Mouse (Mus musculus): ENCODE measurements around the gene Fbxw11. TPM values are rescaled to one million over a fixed set of nuclear protein-coding genes. Genes with fewer than 3 reads are reported as not detected.

The Fbxw11 gene
- polyA plus RNA-seq, 1 experiment = 29.8 TPM

- WGBS = 81% methylated on average over 5 of the region's 5 CpGs
- H3K27ac ChIP-seq (ENCODE audit: insufficient read depth, low read depth, low read length) = no peak overlapping the region
- peaks cover 14% of the 10 kb centered on the region for H3K4me1 ChIP-seq (ENCODE audit: control insufficient read depth, insufficient read depth, insufficient read length, low read length)
- TF ChIP-seq CTCF (IDR thresholded peaks at IDR 0.05; ENCODE audit: extremely low read depth, insufficient read length, insufficient replicate concordance, low read depth, low read length) (no peak), POLR2A (IDR thresholded peaks at IDR 0.05; ENCODE audit: low read depth, low read length) (no peak)
- H3K27me3 ChIP-seq (ENCODE audit: control insufficient read depth, insufficient read depth, low read length) = no peaks in the 10 kb centered on the region
- peaks cover 8% of the 10 kb centered on the region; the same call in 1 of the 2 replicates for H3K36me3 ChIP-seq (ENCODE audit: control insufficient read depth, insufficient read depth, low read length)
- no peak overlapping the region for H3K4me3 ChIP-seq (ENCODE audit: low read depth, low read length)
Observed at GRCm38 (mm10) chr11:32623236-32623635, 19.3 kb upstream of the Fbxw11 start.

GRCm38 (mm10) chr11:32623912-32624311, 18.6 kb upstream of the Fbxw11 start:
- Histone ChIP-seq H3K27ac (ENCODE audit: insufficient read depth, low read depth, low read length) (no peak overlapping the region), H3K36me3 (ENCODE audit: control insufficient read depth, insufficient read depth, low read length) (peaks cover 4% of the 10 kb centered on the region; the same call in 1 of the 2 replicates), H3K27me3 (ENCODE audit: control insufficient read depth, insufficient read depth, low read length) (no peaks in the 10 kb centered on the region), H3K4me1 (ENCODE audit: control insufficient read depth, insufficient read depth, insufficient read length, low read length) (peaks cover 10% of the 10 kb centered on the region), H3K4me3 (ENCODE audit: low read depth, low read length) (no peak overlapping the region)
- TF ChIP-seq CTCF (IDR thresholded peaks at IDR 0.05; ENCODE audit: extremely low read depth, insufficient read length, insufficient replicate concordance, low read depth, low read length) (no peak), POLR2A (IDR thresholded peaks at IDR 0.05; ENCODE audit: low read depth, low read length) (no peak)
- WGBS = 98% methylated on average over 6 of the region's 6 CpGs

GRCm38 (mm10) chr11:32625677-32626076, 16.8 kb upstream of the Fbxw11 start:
- Histone ChIP-seq H3K36me3 (ENCODE audit: control insufficient read depth, insufficient read depth, low read length) (peaks cover 4% of the 10 kb centered on the region; the same call in 1 of the 2 replicates), H3K4me1 (ENCODE audit: control insufficient read depth, insufficient read depth, insufficient read length, low read length) (peaks cover 5% of the 10 kb centered on the region; the same call in 1 of the 2 replicates), H3K27me3 (ENCODE audit: control insufficient read depth, insufficient read depth, low read length) (no peaks in the 10 kb centered on the region), H3K4me3 (ENCODE audit: low read depth, low read length) (no peak overlapping the region), H3K27ac (ENCODE audit: insufficient read depth, low read depth, low read length) (no peak overlapping the region)
- TF ChIP-seq CTCF (IDR thresholded peaks at IDR 0.05; ENCODE audit: extremely low read depth, insufficient read length, insufficient replicate concordance, low read depth, low read length) = peak; percentile 77; the same call in 1 of the 2 replicates
- TF ChIP-seq POLR2A (IDR thresholded peaks at IDR 0.05; ENCODE audit: low read depth, low read length) = no peak
- 32% methylated on average over 1 of the region's 1 CpGs for WGBS

- no peak overlapping the region for H3K27ac ChIP-seq (ENCODE audit: insufficient read depth, low read depth, low read length)
- 77% methylated on average over 6 of the region's 6 CpGs for WGBS
- no peak overlapping the region for H3K4me3 ChIP-seq (ENCODE audit: low read depth, low read length)
- H3K4me1 ChIP-seq (ENCODE audit: control insufficient read depth, insufficient read depth, insufficient read length, low read length) = peaks cover 5% of the 10 kb centered on the region; the same call in 1 of the 2 replicates
- no peaks in the 10 kb centered on the region for H3K27me3 ChIP-seq (ENCODE audit: control insufficient read depth, insufficient read depth, low read length)
- TF ChIP-seq CTCF (IDR thresholded peaks at IDR 0.05; ENCODE audit: extremely low read depth, insufficient read length, insufficient replicate concordance, low read depth, low read length) (no peak), POLR2A (IDR thresholded peaks at IDR 0.05; ENCODE audit: low read depth, low read length) (no peak)
- H3K36me3 ChIP-seq (ENCODE audit: control insufficient read depth, insufficient read depth, low read length) = peaks cover 4% of the 10 kb centered on the region; the same call in 1 of the 2 replicates
Observed at GRCm38 (mm10) chr11:32626079-32626478, 16.4 kb upstream of the Fbxw11 start.

- H3K27me3 ChIP-seq (ENCODE audit: control insufficient read depth, insufficient read depth, low read length) = no peaks in the 10 kb centered on the region
- no peaks in the 10 kb centered on the region for H3K4me1 ChIP-seq (ENCODE audit: control insufficient read depth, insufficient read depth, insufficient read length, low read length)
- H3K36me3 ChIP-seq (ENCODE audit: control insufficient read depth, insufficient read depth, low read length) = no peaks in the 10 kb centered on the region
- no peak overlapping the region for H3K4me3 ChIP-seq (ENCODE audit: low read depth, low read length)
- H3K27ac ChIP-seq (ENCODE audit: insufficient read depth, low read depth, low read length) = no peak overlapping the region
- TF ChIP-seq POLR2A (IDR thresholded peaks at IDR 0.05; ENCODE audit: low read depth, low read length) (no peak), CTCF (IDR thresholded peaks at IDR 0.05; ENCODE audit: extremely low read depth, insufficient read length, insufficient replicate concordance, low read depth, low read length) (no peak)
- WGBS = 76% methylated on average over 6 of the region's 6 CpGs
Observed at GRCm38 (mm10) chr11:32627900-32628299, 14.6 kb upstream of the Fbxw11 start.

GRCm38 (mm10) chr11:32629713-32630211, 12.8 kb upstream of the Fbxw11 start:
- Histone ChIP-seq H3K27me3 (ENCODE audit: control insufficient read depth, insufficient read depth, low read length) (no peaks in the 10 kb centered on the region), H3K4me3 (ENCODE audit: low read depth, low read length) (no peak overlapping the region), H3K27ac (ENCODE audit: insufficient read depth, low read depth, low read length) (no peak overlapping the region), H3K36me3 (ENCODE audit: control insufficient read depth, insufficient read depth, low read length) (no peaks in the 10 kb centered on the region), H3K4me1 (ENCODE audit: control insufficient read depth, insufficient read depth, insufficient read length, low read length) (peaks cover 3% of the 10 kb centered on the region; the same call in 1 of the 2 replicates)
- TF ChIP-seq CTCF (IDR thresholded peaks at IDR 0.05; ENCODE audit: extremely low read depth, insufficient read length, insufficient replicate concordance, low read depth, low read length) (no peak), POLR2A (IDR thresholded peaks at IDR 0.05; ENCODE audit: low read depth, low read length) (no peak)
- WGBS = 72% methylated on average over 4 of the region's 4 CpGs

DNA sequence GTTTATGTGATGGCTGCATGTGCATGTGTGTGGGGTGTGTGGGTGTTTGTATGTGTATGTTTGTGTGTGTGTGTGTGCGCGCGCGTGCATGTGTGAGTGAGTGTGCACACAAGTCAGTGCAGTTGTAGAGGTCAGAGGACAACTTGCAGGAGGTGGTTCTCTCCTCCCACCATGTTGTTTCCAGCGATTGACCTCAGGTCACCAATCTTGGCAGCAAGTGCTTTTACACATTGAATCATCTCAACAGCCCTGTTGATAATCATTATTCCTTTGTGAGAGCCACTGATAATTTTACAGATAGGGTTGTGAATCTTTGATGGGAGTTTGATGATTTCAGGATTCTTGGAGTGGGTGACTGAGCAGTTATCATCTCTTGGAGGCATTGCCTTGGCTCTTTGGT, 9.9 kb upstream of the Fbxw11 start:
- no peak for TF ChIP-seq POLR2A (IDR thresholded peaks at IDR 0.05; ENCODE audit: low read depth, low read length)
- no peak for TF ChIP-seq CTCF (IDR thresholded peaks at IDR 0.05; ENCODE audit: extremely low read depth, insufficient read length, insufficient replicate concordance, low read depth, low read length)
- H3K27me3 ChIP-seq (ENCODE audit: control insufficient read depth, insufficient read depth, low read length) = no peaks in the 10 kb centered on the region
- H3K4me3 ChIP-seq (ENCODE audit: low read depth, low read length) = no peak overlapping the region
- H3K36me3 ChIP-seq (ENCODE audit: control insufficient read depth, insufficient read depth, low read length) = no peaks in the 10 kb centered on the region
- WGBS = 96% methylated on average over 5 of the region's 5 CpGs
- H3K4me1 ChIP-seq (ENCODE audit: control insufficient read depth, insufficient read depth, insufficient read length, low read length) = peaks cover 3% of the 10 kb centered on the region; the same call in 1 of the 2 replicates
- no peak overlapping the region for H3K27ac ChIP-seq (ENCODE audit: insufficient read depth, low read depth, low read length)

Measured in small intestine, adult 2 months (tissue).